Mouse (Mus musculus): ENCODE results near the gene Ascl2. TPM values are rescaled to one million over a fixed set of nuclear protein-coding genes. Genes with fewer than 3 reads are reported as not detected.

The Ascl2 gene
- polyA plus RNA-seq, 1 experiment from 2014 or later: 12.7 TPM

GRCm38 (mm10) chr7:142967414-142967883, 1.6 kb downstream of the Ascl2 start:
- Histone ChIP-seq H3K27me3 (replicated peaks; ENCODE audit: control insufficient read depth, insufficient read depth, low read length) (peaks cover 32% of the 10 kb centered on the region), H3K4me2 (ENCODE audit: low read depth, low read length) (peak overlapping the region; percentile 94), H3K4me1 (ENCODE audit: control insufficient read depth, insufficient read depth, low read length) (peaks cover 16% of the 10 kb centered on the region), H3K36me3 (ENCODE audit: control insufficient read depth, insufficient read depth, low read length) (no peaks in the 10 kb centered on the region), H3K4me3 (ENCODE audit: low read length) (peak overlapping the region; percentile 54), H3K9me3 (ENCODE audit: control insufficient read depth, low read length) (no peaks in the 10 kb centered on the region), H3K9ac (ENCODE audit: low read depth, low read length) (peak overlapping the region; percentile 60), H3K27ac (ENCODE audit: low read length) (0 out of 2 replicates have a peak overlapping the region, but pooled peaks have one; percentile 38)
- ATAC-seq: peak; percentile 78
- 0% methylated on average over 36 of the region's 36 CpGs for WGBS

GRCm38 (mm10) chr7:142959752-142960151, 9.3 kb downstream of the Ascl2 start:
- Histone ChIP-seq H3K36me3 (ENCODE audit: control insufficient read depth, insufficient read depth, low read length) (no peaks in the 10 kb centered on the region), H3K9me3 (ENCODE audit: control insufficient read depth, low read length) (no peaks in the 10 kb centered on the region; the same call in 1 of the 2 replicates), H3K4me2 (ENCODE audit: low read depth, low read length) (no peak overlapping the region), H3K4me3 (ENCODE audit: low read length) (no peak overlapping the region), H3K27me3 (replicated peaks; ENCODE audit: control insufficient read depth, insufficient read depth, low read length) (no peaks in the 10 kb centered on the region), H3K27ac (ENCODE audit: low read length) (no peak overlapping the region), H3K4me1 (ENCODE audit: control insufficient read depth, insufficient read depth, low read length) (0 out of 2 replicates have a peak, but pooled peaks cover 4% of the 10 kb centered on the region), H3K9ac (ENCODE audit: low read depth, low read length) (no peak overlapping the region)
- ATAC-seq: no peak
- 68% methylated on average over 4 of the region's 4 CpGs for WGBS

- Histone ChIP-seq H3K27me3 (replicated peaks; ENCODE audit: control insufficient read depth, insufficient read depth, low read length) (no peaks in the 10 kb centered on the region), H3K4me3 (ENCODE audit: low read length) (no peak overlapping the region), H3K9ac (ENCODE audit: low read depth, low read length) (no peak overlapping the region), H3K36me3 (ENCODE audit: control insufficient read depth, insufficient read depth, low read length) (no peaks in the 10 kb centered on the region), H3K4me1 (ENCODE audit: control insufficient read depth, insufficient read depth, low read length) (0 out of 2 replicates have a peak, but pooled peaks cover 4% of the 10 kb centered on the region), H3K27ac (ENCODE audit: low read length) (no peak overlapping the region), H3K4me2 (ENCODE audit: low read depth, low read length) (no peak overlapping the region), H3K9me3 (ENCODE audit: control insufficient read depth, low read length) (no peaks in the 10 kb centered on the region; the same call in 1 of the 2 replicates)
- 97% methylated on average over 1 of the region's 1 CpGs for whole genome bisulfite sequencing
- no peak for ATAC-seq
Measured at GRCm38 (mm10) chr7:142958817-142959216, 10.2 kb downstream of the Ascl2 start.

GRCm38 (mm10) chr7:142956018-142956417, 13.0 kb downstream of the Ascl2 start:
- no peaks in the 10 kb centered on the region for H3K27me3 ChIP-seq (replicated peaks; ENCODE audit: control insufficient read depth, insufficient read depth, low read length)
- H3K27ac ChIP-seq (ENCODE audit: low read length): no peak overlapping the region
- H3K36me3 ChIP-seq (ENCODE audit: control insufficient read depth, insufficient read depth, low read length): no peaks in the 10 kb centered on the region
- H3K4me2 ChIP-seq (ENCODE audit: low read depth, low read length): no peak overlapping the region
- 86% methylated on average over 2 of the region's 2 CpGs for WGBS
- no peaks in the 10 kb centered on the region; the same call in 1 of the 2 replicates for H3K9me3 ChIP-seq (ENCODE audit: control insufficient read depth, low read length)
- no peak; the same call in 1 of the 2 replicates for ATAC-seq
- H3K4me1 ChIP-seq (ENCODE audit: control insufficient read depth, insufficient read depth, low read length): no peaks in the 10 kb centered on the region
- H3K4me3 ChIP-seq (ENCODE audit: low read length): no peak overlapping the region
- H3K9ac ChIP-seq (ENCODE audit: low read depth, low read length): no peak overlapping the region

- no peaks in the 10 kb centered on the region for H3K9me3 ChIP-seq (ENCODE audit: control insufficient read depth, low read length)
- H3K27me3 ChIP-seq (replicated peaks; ENCODE audit: control insufficient read depth, insufficient read depth, low read length): no peaks in the 10 kb centered on the region
- H3K36me3 ChIP-seq (ENCODE audit: control insufficient read depth, insufficient read depth, low read length): no peaks in the 10 kb centered on the region
- H3K4me2 ChIP-seq (ENCODE audit: low read depth, low read length): no peak overlapping the region
- H3K9ac ChIP-seq (ENCODE audit: low read depth, low read length): no peak overlapping the region
- H3K27ac ChIP-seq (ENCODE audit: low read length): no peak overlapping the region
- no peaks in the 10 kb centered on the region for H3K4me1 ChIP-seq (ENCODE audit: control insufficient read depth, insufficient read depth, low read length)
- no peak overlapping the region for H3K4me3 ChIP-seq (ENCODE audit: low read length)
- WGBS: 7% methylated on average over 1 of the region's 1 CpGs
- peak; percentile 56; the same call in 1 of the 2 replicates for ATAC-seq
Measured at GRCm38 (mm10) chr7:142949568-142949967, 19.5 kb downstream of the Ascl2 start.

GRCm38 (mm10) chr7:142937631-142938030, 31.4 kb downstream of the Ascl2 start:
- H3K4me1 ChIP-seq (ENCODE audit: control insufficient read depth, insufficient read depth, low read length): no peaks in the 10 kb centered on the region; the same call in 1 of the 2 replicates
- no peak for ATAC-seq
- no peaks in the 10 kb centered on the region for H3K9me3 ChIP-seq (ENCODE audit: control insufficient read depth, low read length)

GRCm38 (mm10) chr7:142935708-142936107, 33.4 kb downstream of the Ascl2 start:
- 81% methylated on average over 14 of the region's 14 CpGs for WGBS

More at GRCm38 (mm10) chr7:142937631-142938030, 31.4 kb downstream of the Ascl2 start:
- H3K4me2 ChIP-seq (ENCODE audit: low read depth, low read length): no peak overlapping the region
- H3K27me3 ChIP-seq (replicated peaks; ENCODE audit: control insufficient read depth, insufficient read depth, low read length): no peaks in the 10 kb centered on the region
- no peak overlapping the region for H3K4me3 ChIP-seq (ENCODE audit: low read length)
- H3K9ac ChIP-seq (ENCODE audit: low read depth, low read length): no peak overlapping the region
- no peak overlapping the region for H3K27ac ChIP-seq (ENCODE audit: low read length)
- H3K36me3 ChIP-seq (ENCODE audit: control insufficient read depth, insufficient read depth, low read length): no peaks in the 10 kb centered on the region

GRCm38 (mm10) chr7:142932469-142932868, 36.6 kb downstream of the Ascl2 start:
- H3K27ac ChIP-seq (ENCODE audit: low read length): peak overlapping the region; percentile 62
- H3K4me3 ChIP-seq (ENCODE audit: low read length): no peak overlapping the region
- H3K27me3 ChIP-seq (replicated peaks; ENCODE audit: control insufficient read depth, insufficient read depth, low read length): no peaks in the 10 kb centered on the region
- H3K9me3 ChIP-seq (ENCODE audit: control insufficient read depth, low read length): no peaks in the 10 kb centered on the region
- ATAC-seq: peak; percentile 89
- 49% methylated on average over 3 of the region's 3 CpGs for whole genome bisulfite sequencing
- no peak overlapping the region for H3K4me2 ChIP-seq (ENCODE audit: low read depth, low read length)
- no peaks in the 10 kb centered on the region for H3K36me3 ChIP-seq (ENCODE audit: control insufficient read depth, insufficient read depth, low read length)
- H3K9ac ChIP-seq (ENCODE audit: low read depth, low read length): no peak overlapping the region
- peaks cover 6% of the 10 kb centered on the region; the same call in 1 of the 2 replicates for H3K4me1 ChIP-seq (ENCODE audit: control insufficient read depth, insufficient read depth, low read length)

More at GRCm38 (mm10) chr7:142935708-142936107, 33.4 kb downstream of the Ascl2 start:
- no peak for ATAC-seq
- Histone ChIP-seq H3K27ac (ENCODE audit: low read length) (no peak overlapping the region), H3K9me3 (ENCODE audit: control insufficient read depth, low read length) (no peaks in the 10 kb centered on the region), H3K36me3 (ENCODE audit: control insufficient read depth, insufficient read depth, low read length) (no peaks in the 10 kb centered on the region), H3K27me3 (replicated peaks; ENCODE audit: control insufficient read depth, insufficient read depth, low read length) (no peaks in the 10 kb centered on the region), H3K4me3 (ENCODE audit: low read length) (no peak overlapping the region), H3K9ac (ENCODE audit: low read depth, low read length) (no peak overlapping the region), H3K4me2 (ENCODE audit: low read depth, low read length) (no peak overlapping the region), H3K4me1 (ENCODE audit: control insufficient read depth, insufficient read depth, low read length) (peaks cover 6% of the 10 kb centered on the region; the same call in 1 of the 2 replicates)

- no peaks in the 10 kb centered on the region for H3K9me3 ChIP-seq (ENCODE audit: control insufficient read depth, low read length)
- H3K4me1 ChIP-seq (ENCODE audit: control insufficient read depth, insufficient read depth, low read length): peaks cover 6% of the 10 kb centered on the region; the same call in 1 of the 2 replicates
- H3K9ac ChIP-seq (ENCODE audit: low read depth, low read length): no peak within 1 kb of the TSS
- no peak within 1 kb of the TSS for H3K4me3 ChIP-seq (ENCODE audit: low read length)
- H3K4me2 ChIP-seq (ENCODE audit: low read depth, low read length): no peak within 1 kb of the TSS
- 79% methylated on average over 3 of the region's 3 CpGs for WGBS
- H3K27me3 ChIP-seq (replicated peaks; ENCODE audit: control insufficient read depth, insufficient read depth, low read length): no peaks in the 10 kb centered on the region
- no peak for ATAC-seq
- H3K36me3 ChIP-seq (ENCODE audit: control insufficient read depth, insufficient read depth, low read length): no peaks in the 10 kb centered on the region
- peak within 1 kb of the TSS; percentile 62; the same call in 1 of the 2 replicates for H3K27ac ChIP-seq (ENCODE audit: low read length)
Measured at GRCm38 (mm10) chr7:142931028-142931427, 38.0 kb downstream of the Ascl2 start, which contains the start of gene Th. Gene Th, minus strand, starts transcription at chr7:142931128.

All from intestine, embryonic 16.5 days (tissue).